Mouse (Mus musculus): ENCODE results near the gene Cnih1. TPM values are rescaled to one million over a fixed set of nuclear protein-coding genes. Genes with fewer than 3 reads are reported as not detected.

The Cnih1 gene
- polyA plus RNA-seq, 1 experiment, result 47.5 TPM

GRCm38 (mm10) chr14:46778756-46779155 is 9.5 kb downstream of the Cnih1 start:
- 97% methylated on average over 9 of the region's 9 CpGs for WGBS
- H3K27ac ChIP-seq (ENCODE audit: insufficient read depth, low read depth, low read length), result no peak overlapping the region
- H3K36me3 ChIP-seq (ENCODE audit: control insufficient read depth, insufficient read depth, low read length), result peaks cover 50% of the 10 kb centered on the region
- no peaks in the 10 kb centered on the region for H3K27me3 ChIP-seq (ENCODE audit: control insufficient read depth, insufficient read depth, low read length)
- no peak overlapping the region for H3K4me3 ChIP-seq (ENCODE audit: low read depth, low read length)
- TF ChIP-seq POLR2A (IDR thresholded peaks at IDR 0.05; ENCODE audit: low read depth, low read length) (no peak), CTCF (IDR thresholded peaks at IDR 0.05; ENCODE audit: extremely low read depth, insufficient read length, insufficient replicate concordance, low read depth, low read length) (no peak)
- H3K4me1 ChIP-seq (ENCODE audit: control insufficient read depth, insufficient read depth, insufficient read length, low read length), result no peaks in the 10 kb centered on the region

- 71% methylated on average over 6 of the region's 6 CpGs for WGBS
- H3K36me3 ChIP-seq (ENCODE audit: control insufficient read depth, insufficient read depth, low read length), result peaks cover 36% of the 10 kb centered on the region
- TF ChIP-seq CTCF (IDR thresholded peaks at IDR 0.05; ENCODE audit: extremely low read depth, insufficient read length, insufficient replicate concordance, low read depth, low read length) (no peak), POLR2A (IDR thresholded peaks at IDR 0.05; ENCODE audit: low read depth, low read length) (no peak)
- H3K27ac ChIP-seq (ENCODE audit: insufficient read depth, low read depth, low read length), result no peak overlapping the region
- H3K4me3 ChIP-seq (ENCODE audit: low read depth, low read length), result no peak overlapping the region
- H3K4me1 ChIP-seq (ENCODE audit: control insufficient read depth, insufficient read depth, insufficient read length, low read length), result no peaks in the 10 kb centered on the region
- no peaks in the 10 kb centered on the region for H3K27me3 ChIP-seq (ENCODE audit: control insufficient read depth, insufficient read depth, low read length)
These were observed 18.2 kb downstream of the Cnih1 start for GRCm38 (mm10) chr14:46770036-46770435.

GRCm38 (mm10) chr14:46767116-46767515 is 21.1 kb downstream of the Cnih1 start:
- H3K36me3 ChIP-seq (ENCODE audit: control insufficient read depth, insufficient read depth, low read length), result peaks cover 25% of the 10 kb centered on the region
- H3K27me3 ChIP-seq (ENCODE audit: control insufficient read depth, insufficient read depth, low read length), result no peaks in the 10 kb centered on the region
- no peaks in the 10 kb centered on the region for H3K4me1 ChIP-seq (ENCODE audit: control insufficient read depth, insufficient read depth, insufficient read length, low read length)
- H3K27ac ChIP-seq (ENCODE audit: insufficient read depth, low read depth, low read length), result no peak overlapping the region
- WGBS, result 87% methylated on average over 12 of the region's 12 CpGs
- TF ChIP-seq POLR2A (IDR thresholded peaks at IDR 0.05; ENCODE audit: low read depth, low read length), result no peak
- no peak for TF ChIP-seq CTCF (IDR thresholded peaks at IDR 0.05; ENCODE audit: extremely low read depth, insufficient read length, insufficient replicate concordance, low read depth, low read length)
- H3K4me3 ChIP-seq (ENCODE audit: low read depth, low read length), result no peak overlapping the region

- WGBS, result 23% methylated on average over 6 of the region's 6 CpGs
- Histone ChIP-seq H3K36me3 (ENCODE audit: control insufficient read depth, insufficient read depth, low read length) (peaks cover 2% of the 10 kb centered on the region; the same call in 1 of the 2 replicates), H3K4me3 (ENCODE audit: low read depth, low read length) (no peak overlapping the region; the same call in 1 of the 2 replicates), H3K27me3 (ENCODE audit: control insufficient read depth, insufficient read depth, low read length) (no peaks in the 10 kb centered on the region), H3K27ac (ENCODE audit: insufficient read depth, low read depth, low read length) (no peak overlapping the region), H3K4me1 (ENCODE audit: control insufficient read depth, insufficient read depth, insufficient read length, low read length) (peaks cover 2% of the 10 kb centered on the region; the same call in 1 of the 2 replicates)
- no peak for TF ChIP-seq CTCF (IDR thresholded peaks at IDR 0.05; ENCODE audit: extremely low read depth, insufficient read length, insufficient replicate concordance, low read depth, low read length)
- TF ChIP-seq POLR2A (IDR thresholded peaks at IDR 0.05; ENCODE audit: low read depth, low read length), result no peak
These were observed 27.0 kb downstream of the Cnih1 start for GRCm38 (mm10) chr14:46761186-46761585.

GRCm38 (mm10) chr14:46760355-46761029 is 27.7 kb downstream of the Cnih1 start, which contains the start of gene Cdkn3:
Gene Cdkn3, plus strand, starts transcription at chr14:46760541.
- H3K36me3 ChIP-seq (ENCODE audit: control insufficient read depth, insufficient read depth, low read length), result no peaks in the 10 kb centered on the region; the same call in 1 of the 2 replicates
- no peak for TF ChIP-seq CTCF (IDR thresholded peaks at IDR 0.05; ENCODE audit: extremely low read depth, insufficient read length, insufficient replicate concordance, low read depth, low read length)
- TF ChIP-seq POLR2A (IDR thresholded peaks at IDR 0.05; ENCODE audit: low read depth, low read length), result no peak
- no peaks in the 10 kb centered on the region for H3K27me3 ChIP-seq (ENCODE audit: control insufficient read depth, insufficient read depth, low read length)
- no peak within 1 kb of the TSS for H3K27ac ChIP-seq (ENCODE audit: insufficient read depth, low read depth, low read length)
- under 1% methylated on average over 54 of the region's 54 CpGs for WGBS
- H3K4me3 ChIP-seq (ENCODE audit: low read depth, low read length), result peak within 1 kb of the TSS; percentile 84
- peaks cover 2% of the 10 kb centered on the region; the same call in 1 of the 2 replicates for H3K4me1 ChIP-seq (ENCODE audit: control insufficient read depth, insufficient read depth, insufficient read length, low read length)

- 1% methylated on average over 7 of the region's 7 CpGs for WGBS
- no peak for TF ChIP-seq CTCF (IDR thresholded peaks at IDR 0.05; ENCODE audit: extremely low read depth, insufficient read length, insufficient replicate concordance, low read depth, low read length)
- no peak for TF ChIP-seq POLR2A (IDR thresholded peaks at IDR 0.05; ENCODE audit: low read depth, low read length)
- Histone ChIP-seq H3K4me3 (ENCODE audit: low read depth, low read length) (peak overlapping the region; percentile 84; the same call in 1 of the 2 replicates), H3K27me3 (ENCODE audit: control insufficient read depth, insufficient read depth, low read length) (no peaks in the 10 kb centered on the region), H3K27ac (ENCODE audit: insufficient read depth, low read depth, low read length) (no peak overlapping the region), H3K36me3 (ENCODE audit: control insufficient read depth, insufficient read depth, low read length) (no peaks in the 10 kb centered on the region; the same call in 1 of the 2 replicates), H3K4me1 (ENCODE audit: control insufficient read depth, insufficient read depth, insufficient read length, low read length) (peaks cover 2% of the 10 kb centered on the region; the same call in 1 of the 2 replicates)
These were observed 28.2 kb downstream of the Cnih1 start for GRCm38 (mm10) chr14:46759970-46760354.

- Histone ChIP-seq H3K4me3 (ENCODE audit: low read depth, low read length) (no peak overlapping the region), H3K27ac (ENCODE audit: insufficient read depth, low read depth, low read length) (no peak overlapping the region), H3K36me3 (ENCODE audit: control insufficient read depth, insufficient read depth, low read length) (no peaks in the 10 kb centered on the region), H3K4me1 (ENCODE audit: control insufficient read depth, insufficient read depth, insufficient read length, low read length) (peaks cover 2% of the 10 kb centered on the region; the same call in 1 of the 2 replicates), H3K27me3 (ENCODE audit: control insufficient read depth, insufficient read depth, low read length) (no peaks in the 10 kb centered on the region)
- TF ChIP-seq POLR2A (IDR thresholded peaks at IDR 0.05; ENCODE audit: low read depth, low read length), result no peak
- TF ChIP-seq CTCF (IDR thresholded peaks at IDR 0.05; ENCODE audit: extremely low read depth, insufficient read length, insufficient replicate concordance, low read depth, low read length), result no peak
- WGBS, result 76% methylated on average over 9 of the region's 9 CpGs
These were observed 30.5 kb downstream of the Cnih1 start for GRCm38 (mm10) chr14:46757736-46758135.

Data from small intestine, adult 2 months (tissue).